Mouse (Mus musculus): ENCODE data around the gene Pmf1.

DNA sequence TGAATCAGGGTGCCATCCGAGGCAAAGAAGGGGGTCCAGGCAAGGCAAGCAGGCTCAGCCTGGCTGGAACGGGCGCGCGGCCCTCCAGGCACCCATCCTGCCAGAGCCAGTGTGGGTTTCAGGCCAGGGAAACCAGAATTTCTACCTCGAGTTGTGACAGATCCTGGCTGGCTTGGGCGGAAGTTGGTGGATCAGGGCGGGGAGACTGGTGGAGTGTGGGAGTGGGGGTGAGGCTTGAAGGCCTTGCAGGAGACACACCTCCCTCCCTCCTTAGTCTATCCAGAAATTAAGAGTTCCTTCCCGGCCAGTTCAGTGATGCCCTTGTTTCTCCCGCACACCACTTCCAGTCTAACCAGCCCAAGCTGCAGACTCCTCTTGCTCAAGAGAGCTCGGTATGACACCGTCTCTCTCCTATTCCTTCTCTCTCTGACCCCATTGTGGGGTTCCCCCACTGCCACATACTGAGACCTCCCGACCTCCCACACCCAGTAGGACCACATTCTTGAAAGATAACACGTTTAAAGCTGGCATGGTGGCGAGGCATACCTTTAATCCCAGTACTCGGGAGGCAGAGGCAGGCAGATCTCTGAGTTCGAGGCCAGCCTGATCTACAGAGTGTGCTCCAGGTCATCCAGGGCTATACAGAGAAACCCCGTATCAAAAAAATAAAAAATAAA, 45.6 kb upstream of the Pmf1 start:
- TF ChIP-seq CTCF (IDR thresholded peaks at IDR 0.05) (no peak), EP300 (IDR thresholded peaks at IDR 0.05) (no peak)
